Mouse (Mus musculus) neural tube, embryonic 11.5 days (tissue): Measurements from ENCODE around the gene Art4. TPM values are rescaled to one million over a fixed set of nuclear protein-coding genes. Genes with fewer than 3 reads are reported as not detected.

Experiments used
- ATAC-seq: fragments of 200-750 bp; cut with Nextera tagmentation; 2 replicates; pipeline ENCODE4 v1.8.0; 2017; ENCODE audit warnings: moderate number of reproducible peaks, mild to moderate bottlenecking, moderate TSS enrichment, moderate library complexity; ENCODE audit not compliant: insufficient read depth, low FRiP score, low TSS enrichment
- DNase-seq: peaks from one replicate; pipeline ENCODE4 v3.0.0-alpha.2; 2015; ENCODE audit warnings: low spot score
- H3K27ac ChIP-seq: fragments of 300-500 bp; sonication (generic); 2 replicates; pipeline ENCODE4 v1.5.1; 2014; ENCODE audit warnings: low read depth, mild to moderate bottlenecking, low read length
- H3K27me3 ChIP-seq: fragments of 300-500 bp; sonication (generic); 2 replicates; pipeline ENCODE4 v1.6.1; 2014; ENCODE audit warnings: mild to moderate bottlenecking, low read length, mixed read lengths; ENCODE audit not compliant: control insufficient read depth, insufficient read depth
- H3K36me3 ChIP-seq: fragments of 300-500 bp; sonication (generic); 2 replicates; pipeline ENCODE4 v1.6.1; 2014; ENCODE audit warnings: mild to moderate bottlenecking, low read length, moderate library complexity, mixed read lengths; ENCODE audit not compliant: control insufficient read depth, insufficient read depth
- H3K4me1 ChIP-seq: fragments of 300-500 bp; sonication (generic); 2 replicates; pipeline ENCODE4 v1.6.1; 2014; ENCODE audit warnings: low read length, mixed read lengths; ENCODE audit not compliant: control insufficient read depth, insufficient read depth
- H3K4me2 ChIP-seq: fragments of 300-500 bp; sonication (generic); 2 replicates; pipeline ENCODE4 v1.6.1; 2014; ENCODE audit warnings: low read depth, mild to moderate bottlenecking, moderate library complexity
- H3K4me3 ChIP-seq: fragments of 300-500 bp; sonication (generic); 2 replicates; pipeline ENCODE4 v1.5.1; 2014; ENCODE audit warnings: low read depth, low read length
- H3K9ac ChIP-seq: fragments of 300-500 bp; sonication (generic); 2 replicates; pipeline ENCODE4 v1.6.1; 2014; ENCODE audit warnings: mild to moderate bottlenecking, low read length
- H3K9me3 ChIP-seq: fragments of 300-500 bp; sonication (generic); 2 replicates; pipeline ENCODE4 v1.6.1; 2016; ENCODE audit warnings: low read length; ENCODE audit not compliant: control insufficient read depth
- WGBS: fragments of 180-500 bp; shearing (Covaris S2); extraction: QIAGEN DNeasy Blood & Tissue Kit; methylation state at CpG from one replicate; pipeline ENCODE4 v1.1.7; 2014; 5-methylcytosine and 5-hydroxymethylcytosine counted together
- polyA plus RNA-seq: library from polyadenylated mRNA; unstranded; fragments of >200 nt; fragmentation: Nextera tagmentation; extraction: Ambion mirVana; gene quantifications from 2 replicates; pipeline ENCODE4 v1.2.1, GENCODE M21; 2014

Gene Art4
- polyA plus RNA-seq, 1 experiment from 2014 or later, result 1.6 TPM

GRCm38 (mm10) chr6:136813117-136813516, 44.4 kb downstream of the Art4 start:
- Histone ChIP-seq H3K9me3 (no peaks in the 10 kb centered on the region), H3K4me2 (no peak overlapping the region), H3K36me3 (peaks cover 23% of the 10 kb centered on the region), H3K27me3 (no peaks in the 10 kb centered on the region), H3K9ac (no peak overlapping the region), H3K4me3 (no peak overlapping the region), H3K4me1 (peaks cover 5% of the 10 kb centered on the region; the same call in 1 of the 2 replicates), H3K27ac (no peak overlapping the region)
- WGBS, result 46% methylated on average over 4 of the region's 4 CpGs
- no peak for DNase-seq
- ATAC-seq, result no peak

GRCm38 (mm10) chr6:136811196-136811595, 46.3 kb downstream of the Art4 start:
- no peak for DNase-seq
- Histone ChIP-seq H3K9ac (no peak overlapping the region), H3K4me3 (no peak overlapping the region), H3K4me1 (peaks cover 5% of the 10 kb centered on the region; the same call in 1 of the 2 replicates), H3K4me2 (no peak overlapping the region), H3K9me3 (no peaks in the 10 kb centered on the region), H3K36me3 (peaks cover 17% of the 10 kb centered on the region), H3K27me3 (no peaks in the 10 kb centered on the region), H3K27ac (no peak overlapping the region)
- no peak for ATAC-seq
- WGBS, result 90% methylated on average over 10 of the region's 10 CpGs

- no peak for ATAC-seq
- 76% methylated on average over 13 of the region's 13 CpGs for WGBS
- Histone ChIP-seq H3K27ac (no peak overlapping the region), H3K4me1 (peaks cover 5% of the 10 kb centered on the region; the same call in 1 of the 2 replicates), H3K4me2 (peak overlapping the region; percentile 93; the same call in 1 of the 2 replicates), H3K36me3 (peaks cover 11% of the 10 kb centered on the region), H3K9me3 (no peaks in the 10 kb centered on the region), H3K27me3 (no peaks in the 10 kb centered on the region), H3K4me3 (no peak overlapping the region; the same call in 1 of the 2 replicates), H3K9ac (no peak overlapping the region)
- no peak for DNase-seq
These were observed 47.9 kb downstream of the Art4 start for GRCm38 (mm10) chr6:136809673-136810072.

GRCm38 (mm10) chr6:136809077-136809476, 48.5 kb downstream of the Art4 start:
- 38% methylated on average over 14 of the region's 14 CpGs for WGBS
- H3K4me1 ChIP-seq, result peaks cover 5% of the 10 kb centered on the region; the same call in 1 of the 2 replicates
- ATAC-seq (no peak), DNase-seq (no peak)
- no peak overlapping the region for H3K27ac ChIP-seq
- H3K4me3 ChIP-seq, result peak overlapping the region; percentile 67
- peaks cover 8% of the 10 kb centered on the region; the same call in 1 of the 2 replicates for H3K36me3 ChIP-seq
- no peaks in the 10 kb centered on the region for H3K9me3 ChIP-seq
- peak overlapping the region; percentile 68; the same call in 1 of the 2 replicates for H3K9ac ChIP-seq
- peak overlapping the region; percentile 93 for H3K4me2 ChIP-seq
- no peaks in the 10 kb centered on the region for H3K27me3 ChIP-seq

- Histone ChIP-seq H3K4me3 (peak overlapping the region; percentile 67), H3K9ac (peak overlapping the region; percentile 68), H3K36me3 (peaks cover 5% of the 10 kb centered on the region; the same call in 1 of the 2 replicates), H3K4me1 (peaks cover 5% of the 10 kb centered on the region; the same call in 1 of the 2 replicates), H3K27ac (no peak overlapping the region), H3K4me2 (peak overlapping the region; percentile 93), H3K9me3 (no peaks in the 10 kb centered on the region), H3K27me3 (no peaks in the 10 kb centered on the region)
- ATAC-seq (peak; percentile 1; the same call in 1 of the 2 replicates), DNase-seq (no peak)
- under 1% methylated on average over 28 of the region's 28 CpGs for WGBS
These were observed 48.9 kb downstream of the Art4 start for GRCm38 (mm10) chr6:136808631-136809046.

- peak; percentile 87 for ATAC-seq
- no peak within 1 kb of the TSS for H3K27ac ChIP-seq
- peak within 1 kb of the TSS; percentile 67 for H3K4me3 ChIP-seq
These were observed 49.5 kb downstream of the Art4 start, which contains the start of gene H2afj for GRCm38 (mm10) chr6:136808014-136808417. Gene H2afj, plus strand, starts transcription at chr6:136808244.

GRCm38 (mm10) chr6:136807395-136808013, 50.0 kb downstream of the Art4 start:
- ATAC-seq (no peak; the same call in 1 of the 2 replicates), DNase-seq (no peak)
- H3K27me3 ChIP-seq, result no peaks in the 10 kb centered on the region
- H3K4me2 ChIP-seq, result peak overlapping the region; percentile 38
- no peaks in the 10 kb centered on the region for H3K9me3 ChIP-seq
- peak overlapping the region; percentile 67 for H3K4me3 ChIP-seq
- peaks cover 5% of the 10 kb centered on the region; the same call in 1 of the 2 replicates for H3K4me1 ChIP-seq
- H3K9ac ChIP-seq, result peak overlapping the region; percentile 8; the same call in 1 of the 2 replicates
- no peak overlapping the region for H3K27ac ChIP-seq
- 28% methylated on average over 18 of the region's 18 CpGs for WGBS
- H3K36me3 ChIP-seq, result peaks cover 2% of the 10 kb centered on the region; the same call in 1 of the 2 replicates

More at GRCm38 (mm10) chr6:136808014-136808417, 49.5 kb downstream of the Art4 start, which contains the start of gene H2afj:
- Histone ChIP-seq H3K4me2 (peak within 1 kb of the TSS; percentile 93), H3K36me3 (peaks cover 3% of the 10 kb centered on the region; the same call in 1 of the 2 replicates), H3K4me1 (peaks cover 5% of the 10 kb centered on the region; the same call in 1 of the 2 replicates), H3K9me3 (no peaks in the 10 kb centered on the region), H3K27me3 (no peaks in the 10 kb centered on the region), H3K9ac (peak within 1 kb of the TSS; percentile 68)
- peak; percentile 97 for DNase-seq
- under 1% methylated on average over 34 of the region's 34 CpGs for WGBS

- Histone ChIP-seq H3K27me3 (no peaks in the 10 kb centered on the region), H3K4me3 (no peak overlapping the region), H3K9ac (no peak overlapping the region), H3K9me3 (no peaks in the 10 kb centered on the region), H3K27ac (no peak overlapping the region), H3K36me3 (no peaks in the 10 kb centered on the region), H3K4me1 (peaks cover 5% of the 10 kb centered on the region; the same call in 1 of the 2 replicates), H3K4me2 (no peak overlapping the region)
- ATAC-seq (no peak), DNase-seq (no peak)
- 70% methylated on average over 5 of the region's 5 CpGs for WGBS
These were observed 50.7 kb downstream of the Art4 start for GRCm38 (mm10) chr6:136806819-136807218.
